Mouse (Mus musculus) lung, postnatal 14 days (tissue): Measurements from ENCODE around the gene Tmpo.

Source experiments
- DNase-seq: peaks from one replicate; pipeline ENCODE4 v3.0.0; 2021

The Tmpo gene

DNA sequence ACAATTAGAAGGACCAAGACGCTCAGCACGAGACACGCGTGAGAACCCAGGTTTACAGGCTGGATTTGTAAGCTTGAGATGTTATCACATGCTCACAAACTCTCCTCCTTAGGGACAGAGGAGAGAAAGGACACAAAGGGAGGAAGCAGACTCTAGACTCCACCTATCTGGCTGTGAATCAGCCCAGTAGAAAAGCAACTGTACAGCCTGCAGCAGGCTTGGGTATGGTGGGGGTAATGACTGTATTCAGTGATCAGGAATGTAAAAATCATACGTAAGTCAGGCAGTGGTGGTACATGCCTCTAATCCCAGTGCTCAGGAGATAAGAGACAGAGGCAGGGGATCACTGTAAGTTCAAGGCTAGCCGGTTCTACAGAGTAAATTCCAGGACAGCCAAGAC is 24.8 kb downstream of the Tmpo start:
- DNase-seq, result no peak

GRCm38 (mm10) chr10:91153894-91154503 is 27.1 kb downstream of the Tmpo start:
- no peak for DNase-seq

GRCm38 (mm10) chr10:91145413-91145812 is 35.7 kb downstream of the Tmpo start:
- DNase-seq, result no peak

GRCm38 (mm10) chr10:91143313-91144230 is 37.5 kb downstream of the Tmpo start:
- no peak for DNase-seq

GRCm38 (mm10) chr10:91142654-91143191 is 38.4 kb downstream of the Tmpo start:
- no peak for DNase-seq

GRCm38 (mm10) chr10:91141564-91141963 is 39.6 kb downstream of the Tmpo start:
- DNase-seq, result no peak

DNA sequence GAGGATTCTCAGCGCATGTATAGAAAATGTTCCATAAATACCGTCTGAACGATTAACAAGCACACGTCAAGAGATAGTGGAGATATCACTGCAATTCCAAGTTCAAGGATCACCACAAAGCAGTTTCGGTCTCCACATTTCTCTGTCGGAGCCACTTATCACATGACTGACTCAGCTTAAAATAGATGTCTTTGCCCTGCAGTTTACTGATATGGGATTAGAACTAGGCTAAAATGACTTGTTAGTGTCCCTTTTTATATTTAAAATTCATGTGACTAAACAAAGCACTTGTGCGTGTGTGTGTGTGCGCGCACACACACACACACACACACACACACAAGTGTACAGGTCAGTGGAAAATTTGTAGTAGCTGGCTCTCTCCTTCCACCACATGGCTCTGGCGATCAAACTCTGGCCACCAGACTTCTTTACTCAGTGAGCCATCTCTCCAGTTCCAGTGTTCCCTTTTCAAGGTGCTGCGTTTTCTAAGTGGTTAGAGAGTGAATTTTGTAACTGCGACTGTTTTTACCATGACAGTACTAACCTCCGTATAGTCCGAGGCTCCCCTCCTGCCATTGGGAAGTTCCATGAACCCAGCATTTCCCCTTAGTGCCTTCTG is 41.9 kb downstream of the Tmpo start:
- DNase-seq, result no peak

DNA sequence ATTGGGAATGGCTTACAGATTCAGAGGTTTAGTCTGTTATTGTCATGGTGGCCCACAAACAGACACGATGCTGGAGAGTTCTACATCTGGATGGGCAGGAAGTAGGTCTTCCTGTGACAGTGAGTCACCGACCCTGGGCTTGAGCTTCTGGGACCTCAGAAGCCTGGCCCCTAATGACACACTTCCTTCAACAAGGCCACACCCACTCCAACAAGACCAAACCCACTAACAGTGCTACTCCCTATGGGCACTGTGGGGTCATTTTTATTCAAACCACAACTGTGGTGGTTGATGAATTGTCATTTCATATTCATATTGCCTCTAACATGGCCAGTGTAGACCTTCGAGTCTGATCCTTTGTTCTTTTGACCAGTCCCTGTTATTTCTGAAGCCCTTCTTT is 42.8 kb downstream of the Tmpo start:
- DNase-seq, result no peak

DNA sequence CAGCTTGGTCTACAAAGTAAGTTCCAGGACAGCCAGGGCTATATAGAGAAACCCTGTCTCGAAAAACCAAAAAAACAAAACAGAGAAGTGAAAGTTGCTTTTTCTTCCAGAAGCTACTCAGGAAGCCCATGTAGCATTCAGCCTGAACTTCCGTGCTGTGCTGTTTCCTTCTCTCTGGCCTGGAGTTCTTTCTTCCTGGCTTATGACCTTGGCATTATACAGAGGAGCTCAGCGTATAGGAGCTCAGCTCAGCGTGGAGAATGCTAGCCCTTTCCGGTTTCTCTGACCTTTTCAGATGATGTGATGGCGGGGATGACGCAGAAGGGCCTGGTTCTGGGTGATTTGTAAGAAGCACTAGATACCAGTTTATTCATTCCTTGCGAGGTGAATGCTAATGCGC is 43.7 kb downstream of the Tmpo start:
- no peak for DNase-seq

- no peak for DNase-seq
Observed at GRCm38 (mm10) chr10:91135302-91135972, 45.7 kb downstream of the Tmpo start.

DNA sequence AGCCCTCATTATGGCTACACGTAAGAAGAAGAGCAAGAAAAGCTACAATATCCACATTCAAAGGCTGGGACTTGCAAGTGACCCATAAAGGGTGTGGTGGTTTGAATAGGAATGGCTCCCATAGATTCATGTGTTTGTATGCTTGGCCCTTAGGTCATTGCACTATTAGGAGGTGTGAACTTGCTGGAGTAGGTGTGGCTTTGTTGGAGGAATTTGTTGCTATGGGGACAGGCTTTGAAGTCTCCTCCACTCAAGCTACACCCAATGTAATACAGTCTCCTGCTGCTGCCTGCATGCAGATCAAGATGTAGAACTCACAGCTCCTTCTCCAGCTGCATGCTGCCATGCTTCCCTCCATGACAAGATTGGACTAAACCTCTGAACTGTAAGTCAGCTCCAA is 49.5 kb downstream of the Tmpo start:
- DNase-seq, result no peak

DNA sequence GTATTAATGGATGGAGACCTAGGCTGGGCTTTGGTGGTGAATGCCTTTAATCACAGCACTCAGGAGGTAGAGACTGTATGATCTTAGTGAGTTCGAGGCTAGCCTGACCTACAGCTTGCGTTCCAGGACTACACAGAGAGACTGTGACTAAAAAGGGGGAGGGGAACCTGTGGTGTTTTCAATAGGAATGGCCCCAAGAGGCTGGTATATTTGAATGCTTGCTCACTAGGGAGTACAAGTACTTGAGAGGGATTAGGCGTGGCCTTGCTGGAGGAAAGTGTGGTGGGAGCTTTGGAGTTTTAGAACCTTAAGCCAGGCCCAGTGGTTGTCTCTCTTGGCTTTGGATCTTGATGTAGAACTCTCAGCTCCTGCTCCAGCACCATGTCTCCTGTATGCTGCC is 50.3 kb downstream of the Tmpo start:
- no peak for DNase-seq

DNA sequence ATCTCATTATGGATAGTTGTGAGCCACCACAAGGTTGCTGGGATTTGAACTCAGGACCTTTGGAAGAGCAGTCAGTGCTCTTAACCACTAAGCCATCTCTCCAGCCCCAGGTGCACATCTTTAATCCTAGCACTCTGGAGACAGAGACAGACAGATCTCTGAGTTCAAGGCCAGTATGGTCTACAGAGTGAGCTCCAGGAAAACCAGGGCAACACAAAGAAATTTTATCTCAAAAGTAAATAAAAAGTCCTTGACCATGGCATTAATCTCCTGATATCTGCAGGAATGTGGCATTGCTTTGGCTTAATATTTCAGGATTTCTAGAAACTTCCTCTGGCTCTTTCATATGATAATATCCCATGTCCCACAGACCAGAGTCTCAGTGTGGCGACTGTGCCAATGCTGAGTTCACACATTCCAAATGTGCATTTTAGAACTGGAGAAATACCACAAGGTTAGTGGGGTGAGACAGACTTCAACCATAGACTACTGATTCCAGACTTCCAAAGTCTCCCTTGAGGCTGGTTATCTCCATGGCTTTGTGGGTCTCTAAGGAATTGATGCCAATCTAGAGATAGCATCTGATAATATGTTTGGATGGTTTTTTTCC is 52.5 kb downstream of the Tmpo start:
- DNase-seq, result no peak

- no peak for DNase-seq
Observed at GRCm38 (mm10) chr10:91127395-91127794, 53.7 kb downstream of the Tmpo start.

DNA sequence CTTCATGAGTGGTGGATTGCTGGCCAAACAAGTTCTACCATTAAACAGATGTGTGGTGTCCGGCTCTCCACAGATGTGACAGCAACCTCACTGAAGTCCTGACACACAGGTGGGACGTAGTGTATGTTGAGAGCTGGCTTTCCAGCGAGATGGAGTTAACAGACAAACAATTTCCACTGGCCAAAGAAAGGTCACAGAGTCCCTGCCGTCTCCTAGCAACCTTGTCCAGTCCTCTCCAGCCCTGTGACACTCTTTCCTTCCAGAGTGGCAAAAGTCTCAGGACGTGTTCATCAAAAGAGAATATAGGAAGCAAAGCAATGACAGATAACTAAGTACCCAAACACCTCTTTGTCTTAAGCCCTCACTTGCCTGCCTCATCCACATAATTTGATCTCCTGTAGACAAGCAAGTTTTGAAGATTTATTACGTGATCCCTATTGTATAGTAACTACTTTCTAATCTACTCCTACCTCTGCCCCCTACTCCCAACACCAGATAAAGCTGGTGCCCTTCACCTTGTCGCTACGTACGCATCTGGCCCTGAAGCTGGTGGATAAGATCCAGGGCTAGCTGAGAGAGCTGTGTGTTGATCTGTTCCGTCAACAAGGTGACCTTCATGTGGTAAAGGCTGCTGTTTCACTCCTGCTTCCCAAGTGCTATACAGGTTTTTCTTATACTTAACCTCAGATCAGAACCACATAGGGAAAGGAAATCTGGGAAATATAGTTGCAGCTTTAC is 54.3 kb downstream of the Tmpo start:
- DNase-seq, result no peak

DNA sequence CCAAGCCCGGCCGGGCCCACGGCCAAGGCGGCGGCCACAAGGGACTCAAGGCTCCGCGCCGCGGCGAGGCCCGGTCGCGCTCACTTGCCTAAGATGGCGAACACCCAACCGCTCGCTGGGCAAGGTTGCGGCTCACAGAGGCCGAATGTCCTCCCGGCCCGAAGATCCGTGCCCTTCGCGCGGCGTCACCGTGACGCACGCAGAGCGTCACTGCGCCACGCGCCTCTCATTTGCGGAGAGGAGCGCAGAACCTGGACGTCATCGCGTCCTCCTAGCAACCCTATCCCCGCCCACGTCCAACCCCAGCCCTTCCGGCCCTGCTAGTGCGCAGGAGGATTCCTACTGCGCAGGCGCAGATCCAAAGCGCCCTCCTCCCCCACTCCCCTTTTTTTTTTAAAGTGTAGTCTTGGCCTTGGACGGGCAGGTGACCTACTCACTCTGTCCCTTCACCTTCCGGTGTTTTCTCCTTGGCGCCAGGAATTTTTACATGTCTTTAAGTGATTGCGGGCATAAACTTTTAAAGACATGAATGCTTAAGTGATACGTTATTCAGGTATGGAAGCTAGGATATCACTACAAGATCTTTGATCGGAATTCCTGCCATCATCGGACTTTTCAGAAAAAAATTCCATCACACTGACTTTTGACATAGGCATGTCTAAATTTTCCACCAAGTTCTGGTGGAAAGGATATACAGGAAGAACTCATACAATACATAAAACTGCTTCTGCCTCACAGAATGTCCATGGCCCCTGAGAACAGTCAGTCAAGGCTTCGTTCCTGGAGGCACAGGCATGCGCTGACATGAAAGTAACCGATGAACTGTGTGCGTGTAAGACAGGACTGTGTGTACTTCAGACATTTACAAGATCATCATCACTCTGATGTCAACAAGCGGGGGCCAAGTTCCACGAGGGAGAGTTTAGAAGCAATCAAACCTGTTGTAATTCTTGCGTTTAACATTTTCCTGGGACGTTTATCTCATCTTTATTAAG is 57.0 kb downstream of the Tmpo start, which contains the start of gene Slc25a3:
TSS of gene Slc25a3 (minus strand) at position 232 of the 995 bp plus-strand sequence.
- peak; percentile 98 for DNase-seq

GRCm38 (mm10) chr10:91123281-91123827 is 57.8 kb downstream of the Tmpo start:
- peak; percentile 50 for DNase-seq

DNA sequence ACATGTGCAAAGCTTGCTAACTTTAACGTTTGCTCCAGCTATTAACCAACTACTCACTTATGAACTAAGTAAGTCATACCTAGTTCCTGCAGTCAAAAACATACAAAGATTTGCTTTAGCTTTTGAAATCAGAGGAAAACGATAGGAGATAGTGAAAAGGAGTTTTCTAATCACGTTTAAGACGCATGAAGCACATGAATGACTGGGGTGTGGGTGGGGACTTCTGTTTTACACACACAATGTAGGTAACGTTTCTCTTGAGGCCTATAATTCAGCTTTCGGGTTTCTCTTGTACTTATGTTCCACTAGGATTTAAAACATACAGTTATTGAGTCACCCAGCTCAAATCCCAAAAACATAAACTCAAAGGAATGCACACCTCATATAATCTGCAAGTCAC is 58.5 kb downstream of the Tmpo start:
- no peak for DNase-seq

DNA sequence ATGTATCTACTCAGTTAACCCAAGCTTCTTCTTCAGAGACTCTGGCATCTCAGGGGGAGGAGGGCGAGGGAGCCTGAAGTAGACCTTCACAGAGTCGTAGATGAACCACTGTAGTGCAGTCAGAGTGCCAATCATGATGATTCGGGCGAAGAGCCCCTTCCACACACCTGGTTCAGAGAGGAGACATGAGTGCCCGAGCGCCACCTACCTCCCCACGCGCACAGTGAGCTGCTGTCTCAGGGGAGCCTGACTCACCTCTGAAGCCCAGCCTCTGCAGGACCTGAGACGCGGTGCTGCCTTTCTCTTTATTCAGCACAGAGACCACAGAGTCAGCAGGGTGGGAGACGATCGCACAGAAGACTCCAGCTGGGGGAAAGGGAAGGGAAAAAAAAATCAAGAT is 64.2 kb downstream of the Tmpo start:
- DNase-seq, result no peak

- DNase-seq, result no peak
Observed at GRCm38 (mm10) chr10:91109841-91110240, 71.3 kb downstream of the Tmpo start.
